9 mouse cellular contexts compared by ENCODE assay signal in the genomic region with DNA sequence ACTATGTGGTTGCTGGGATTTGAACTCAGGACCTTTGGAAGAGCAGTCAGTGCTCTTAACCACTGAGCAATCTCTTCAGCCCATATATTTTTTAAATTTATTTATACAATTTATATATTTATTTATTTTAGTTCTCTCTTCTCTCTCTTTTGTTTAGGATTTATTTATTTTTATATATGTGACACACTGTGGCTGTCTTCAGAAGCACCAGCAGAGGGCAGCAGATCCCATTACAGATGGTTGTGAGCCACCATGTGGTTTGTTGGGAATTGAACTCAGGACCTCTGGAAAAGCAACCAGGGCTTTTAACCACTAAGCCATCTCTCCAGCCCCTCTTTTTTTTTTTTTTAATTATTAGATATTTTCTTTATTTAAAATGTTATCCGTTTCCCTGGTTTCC. TPM values are rescaled to one million over a fixed set of nuclear protein-coding genes. Genes with fewer than 3 reads are reported as not detected.
DNase-seq lines count a peak whose midpoint lies in the region; ATAC-seq lines count a peak whose summit lies in the region.
"Had no signal": no experiment of that assay in that cellular context is flagged by ENCODE, and none has a peak within 500 bp of the region (broad histone marks: within the 10 kb centered on the region; RNA-seq: fewer than 3 reads in every experiment).

No protein-coding gene starts in this region.

- no peaks in the 10 kb centered on the region for H3K4me1 ChIP-seq in kidney, embryonic 14.5 days (ENCODE audit: control insufficient read depth, insufficient read depth, low read length)
- H3K4me1 ChIP-seq: embryonic facial prominence, embryonic 13.5 days had no signal

- H3K9ac ChIP-seq in kidney, embryonic 14.5 days (ENCODE audit: low read depth, low read length), result no peak overlapping the region
- H3K9ac ChIP-seq: embryonic facial prominence, embryonic 13.5 days had no signal

- WGBS in kidney, embryonic 14.5 days, result 75% methylated on average over 1 of the region's 1 CpGs

- no peak overlapping the region for H3K4me3 ChIP-seq in kidney, embryonic 14.5 days (ENCODE audit: low read length)
- H3K4me3 ChIP-seq: embryonic facial prominence, embryonic 13.5 days had no signal

- H3K4me2 ChIP-seq in kidney, embryonic 14.5 days (replicated peaks; ENCODE audit: low read depth, low read length), result no peak overlapping the region
- H3K4me2 ChIP-seq: embryonic facial prominence, embryonic 13.5 days had no signal

- DNase-seq in adrenal gland, postnatal 14 days, result peak; percentile 40
- DNase-seq in adrenal gland, postnatal 4 days (ENCODE audit: low spot score in 2 of 2), result no peak
- peak; percentile 44 for DNase-seq in kidney, postnatal 10 days
- peak; percentile 35 for DNase-seq in T-cell, adult 2 months (ENCODE audit: low spot score)
- DNase-seq in lung, postnatal 25 days (ENCODE audit: low spot score), result peak; percentile 24
- no peak for DNase-seq in left cerebral cortex, adult 8-10 months (ENCODE audit: low spot score in 2 of 2)
- no peak for DNase-seq in layer of hippocampus, postnatal 10 days (ENCODE audit: low spot score in 2 of 2)

- ATAC-seq in kidney, embryonic 14.5 days (ENCODE audit: low FRiP score, low TSS enrichment), result no peak

- H3K9me3 ChIP-seq in kidney, embryonic 14.5 days (ENCODE audit: control insufficient read depth, low read length), result no peaks in the 10 kb centered on the region
- H3K9me3 ChIP-seq: embryonic facial prominence, embryonic 13.5 days had no signal

- no peaks in the 10 kb centered on the region for H3K36me3 ChIP-seq in kidney, embryonic 14.5 days (ENCODE audit: control insufficient read depth, insufficient read depth, low read length)

- H3K27ac ChIP-seq in kidney, embryonic 14.5 days (ENCODE audit: low read depth, low read length), result no peak overlapping the region
- H3K27ac ChIP-seq: embryonic facial prominence, embryonic 13.5 days had no signal

- no peaks in the 10 kb centered on the region for H3K27me3 ChIP-seq in kidney, embryonic 14.5 days (ENCODE audit: control insufficient read depth, insufficient read depth, low read length)
- H3K27me3 ChIP-seq: embryonic facial prominence, embryonic 13.5 days had no signal

RNA-seq across cellular contexts. Expression of gene Rhot1, which starts 8.5 kb away (rescaled TPM):
- total RNA-seq in adrenal gland, postnatal 14 days (2021), result 66.5 and 69.1 TPM in 2 replicates
- 10 to 100 TPM; 61.4 to 65.9 TPM for total RNA-seq in adrenal gland, postnatal 4 days (2021)
- 38.3 and 66.8 TPM in 2 replicates for polyA plus RNA-seq in kidney, embryonic 14.5 days (2014; fragmentation: Nextera tagmentation; extraction: Ambion mirVana)
- total RNA-seq in left cerebral cortex, adult 8-10 months (2022), result 10 to 100 TPM; 60.6 to 69.5 (median 63.4) TPM
- 10 to 100 TPM; 62.2 to 64.0 TPM for total RNA-seq in layer of hippocampus, postnatal 10 days (2021)

RNA-seq across cellular contexts. Expression of gene Rnf135, which starts 16.7 kb away (rescaled TPM):
- 7.8 and 9.4 TPM in 2 replicates for total RNA-seq in adrenal gland, postnatal 14 days (2021)
- total RNA-seq in adrenal gland, postnatal 4 days (2021), result 10 to 100 TPM; 16.0 to 16.2 TPM
- 6.4 and 8.0 TPM in 2 replicates for polyA plus RNA-seq in kidney, embryonic 14.5 days (2014; fragmentation: Nextera tagmentation; extraction: Ambion mirVana)
- total RNA-seq in left cerebral cortex, adult 8-10 months (2022), result 1 to 10 TPM; 2.8 to 5.7 (median 4.6) TPM
- 1 to 10 TPM; 3.3 to 4.1 TPM for total RNA-seq in layer of hippocampus, postnatal 10 days (2021)

RNA-seq across cellular contexts. Expression of gene Adap2, which starts 46.4 kb away (rescaled TPM):
- 13.6 and 13.9 TPM in 2 replicates for total RNA-seq in adrenal gland, postnatal 14 days (2021)
- 10 to 100 TPM; 11.4 to 14.3 TPM for total RNA-seq in adrenal gland, postnatal 4 days (2021)
- polyA plus RNA-seq in kidney, embryonic 14.5 days (2014; fragmentation: Nextera tagmentation; extraction: Ambion mirVana), result 1.3 and 2.1 TPM in 2 replicates
- total RNA-seq in left cerebral cortex, adult 8-10 months (2022), result 10 to 100 TPM in 2 of 4 experiments, 1 to 10 TPM in 2; 6.9 to 12.6 (median 9.4) TPM
- total RNA-seq in layer of hippocampus, postnatal 10 days (2021), result 1 to 10 TPM; 8.5 to 9.7 TPM

RNA-seq across cellular contexts. Expression of gene Tefm, which starts 58.4 kb away (rescaled TPM):
- total RNA-seq in adrenal gland, postnatal 14 days (2021), result 18.6 and 22.1 TPM in 2 replicates
- total RNA-seq in adrenal gland, postnatal 4 days (2021), result 10 to 100 TPM; 20.9 to 22.8 TPM
- polyA plus RNA-seq in kidney, embryonic 14.5 days (2014; fragmentation: Nextera tagmentation; extraction: Ambion mirVana), result 33.5 and 36.5 TPM in 2 replicates
- 10 to 100 TPM in 3 of 4 experiments, 1 to 10 TPM in 1; 7.5 to 14.8 (median 10.9) TPM for total RNA-seq in left cerebral cortex, adult 8-10 months (2022)
- total RNA-seq in layer of hippocampus, postnatal 10 days (2021), result 10 to 100 TPM; 10.7 to 10.8 TPM

Comparison
In these comparisons a context has a peak if more than half of its experiments do, and no peak if none do; other contexts are left out.
1. DNase-seq: peak in adrenal gland, postnatal 14 days (single experiment), kidney, postnatal 10 days (single experiment), T-cell, adult 2 months (single experiment) and lung, postnatal 25 days (single experiment); none in adrenal gland, postnatal 4 days (0 of 2), left cerebral cortex, adult 8-10 months (0 of 2) and layer of hippocampus, postnatal 10 days (0 of 2).